Mouse (Mus musculus) kidney, postnatal 0 days (tissue): ENCODE data around the gene Gpr183. TPM values are rescaled to one million over a fixed set of nuclear protein-coding genes. Genes with fewer than 3 reads are reported as not detected.

Experiments
- ATAC-seq: fragments of 200-750 bp; cut with Nextera tagmentation; replicated peaks from 2 replicates; pipeline ENCODE4 v1.8.0; 2017; ENCODE audit warnings: low read depth, moderate number of reproducible peaks, moderate TSS enrichment, moderate library complexity; ENCODE audit not compliant: low FRiP score
- DNase-seq: peaks from one replicate; pipeline ENCODE4 v3.0.0-alpha.2; 2016; ENCODE audit warnings: low spot score
- H3K27ac ChIP-seq: fragments of 300-500 bp; sonication (generic); 2 replicates; pipeline ENCODE4 v1.5.1; 2014; ENCODE audit warnings: mild to moderate bottlenecking
- H3K27me3 ChIP-seq: fragments of 300-500 bp; sonication (generic); 2 replicates; pipeline ENCODE4 v1.6.1; 2014; ENCODE audit warnings: low read length, mixed read lengths; ENCODE audit not compliant: insufficient read depth
- H3K36me3 ChIP-seq: fragments of 300-500 bp; sonication (generic); 2 replicates; pipeline ENCODE4 v1.6.1; 2014; ENCODE audit warnings: low read length, mixed read lengths; ENCODE audit not compliant: insufficient read depth
- H3K4me1 ChIP-seq: fragments of 300-500 bp; sonication (generic); replicated peaks from 2 replicates; pipeline ENCODE4 v1.6.1; 2014; ENCODE audit warnings: antibody characterized with exemption, low read length, mixed read lengths; ENCODE audit not compliant: insufficient read depth
- H3K4me2 ChIP-seq: fragments of 300-500 bp; sonication (generic); 2 replicates; pipeline ENCODE4 v1.6.1; 2014; ENCODE audit warnings: mild to moderate bottlenecking, low read length, moderate library complexity, mixed read lengths
- H3K4me3 ChIP-seq: fragments of 300-500 bp; sonication (generic); replicated peaks from 2 replicates; pipeline ENCODE4 v1.5.1; 2014; ENCODE audit warnings: low read depth, low read length
- H3K9ac ChIP-seq: fragments of 300-500 bp; sonication (generic); 2 replicates; pipeline ENCODE4 v1.6.1; 2014; ENCODE audit warnings: low read depth, low read length
- H3K9me3 ChIP-seq: fragments of 300-500 bp; sonication (generic); replicated peaks from 2 replicates; pipeline ENCODE4 v1.6.1; 2016; ENCODE audit warnings: low read length, inconsistent platforms, mixed read lengths
- CTCF ChIP-seq: IDR thresholded peaks from 2 replicates; pipeline ENCODE4 v1.5.1; 2016; ENCODE audit warnings: antibody characterized with exemption, low read depth, mild to moderate bottlenecking, moderate library complexity
- WGBS: fragments of 180-500 bp; shearing (Covaris S2); extraction: QIAGEN DNeasy Blood & Tissue Kit; methylation state at CpG from one replicate; pipeline ENCODE4 v1.1.7; 2014; 5-methylcytosine and 5-hydroxymethylcytosine counted together
- polyA plus RNA-seq: library from polyadenylated mRNA; unstranded; fragments of >200 nt; fragmentation: Nextera tagmentation; extraction: Ambion mirVana; gene quantifications from 2 replicates; pipeline ENCODE4 v1.2.1, GENCODE M21; 2015

Gene Gpr183
- polyA plus RNA-seq, 1 experiment from 2014 or later, result 1.5 TPM

DNA sequence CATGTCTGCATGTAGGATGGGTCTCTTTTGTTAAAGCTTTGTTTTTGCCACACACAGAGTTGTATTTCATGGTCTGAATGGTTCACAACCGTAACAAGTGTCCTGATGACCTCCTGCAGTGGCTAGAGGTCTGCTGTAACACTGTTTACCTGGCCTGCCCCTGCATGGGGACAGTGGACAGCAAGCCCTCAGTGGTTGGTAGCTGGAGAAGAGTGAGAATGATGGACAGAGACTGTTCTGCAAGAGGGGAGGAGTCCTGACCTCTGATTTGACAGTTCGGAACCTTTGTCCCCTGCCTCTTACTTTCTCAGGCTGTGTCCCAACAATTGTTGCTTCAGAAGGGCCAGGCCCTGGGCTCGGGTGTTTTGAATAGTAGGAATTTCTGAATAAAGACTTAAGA lies 46.7 kb downstream of the Gpr183 start:
- H3K9ac ChIP-seq, result no peak overlapping the region
- H3K4me2 ChIP-seq, result no peak overlapping the region
- TF ChIP-seq CTCF, result no peak
- H3K36me3 ChIP-seq, result peaks cover 17% of the 10 kb centered on the region
- H3K4me1 ChIP-seq, result peaks cover 9% of the 10 kb centered on the region; the same call in 1 of the 2 replicates
- WGBS, result 81% methylated on average over 3 of the region's 3 CpGs
- ATAC-seq (no peak), DNase-seq (no peak)
- H3K9me3 ChIP-seq, result no peaks in the 10 kb centered on the region
- no peaks in the 10 kb centered on the region for H3K27me3 ChIP-seq
- H3K27ac ChIP-seq, result no peak overlapping the region
- H3K4me3 ChIP-seq, result no peak overlapping the region

DNA sequence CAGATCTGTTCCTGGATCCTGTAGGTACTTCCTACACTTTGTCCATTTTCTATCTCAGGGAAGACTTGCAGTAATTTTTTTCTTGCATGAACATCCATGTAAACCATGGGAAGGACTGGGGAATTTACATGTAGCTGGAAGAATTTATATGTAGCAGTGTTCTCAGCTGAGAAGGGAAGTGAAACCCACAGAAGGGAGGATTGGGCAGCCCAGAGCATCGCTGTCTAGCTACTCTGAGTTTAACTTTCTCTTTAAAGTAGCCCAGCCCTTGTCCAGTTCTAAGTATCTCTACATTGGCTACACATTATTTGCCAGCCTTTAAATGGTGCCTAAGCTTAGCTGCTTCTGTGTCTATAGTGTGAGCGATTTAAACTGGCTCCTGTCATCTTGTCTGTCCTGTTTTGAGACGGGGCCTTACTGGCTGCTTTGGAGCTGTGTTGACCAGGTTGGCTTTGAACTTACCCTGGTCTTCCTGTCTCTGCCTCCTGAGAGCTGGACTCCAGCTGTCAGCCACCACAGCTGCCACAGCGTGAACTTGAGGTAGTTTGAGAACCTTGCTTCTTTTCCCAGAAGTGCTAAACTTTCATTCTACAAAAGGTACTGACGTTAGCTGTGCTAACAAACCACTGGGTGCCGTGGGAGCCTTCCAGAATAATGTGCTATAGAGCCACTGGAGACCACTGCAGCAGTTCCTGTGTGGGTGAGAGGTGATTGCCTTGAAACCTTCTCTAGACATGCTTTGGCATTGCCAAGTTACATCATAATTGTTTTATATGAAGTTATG lies 48.5 kb downstream of the Gpr183 start:
- no peak for ATAC-seq
- Histone ChIP-seq H3K27ac (no peak overlapping the region), H3K9me3 (no peaks in the 10 kb centered on the region), H3K4me2 (no peak overlapping the region), H3K4me3 (no peak overlapping the region), H3K9ac (no peak overlapping the region), H3K27me3 (no peaks in the 10 kb centered on the region), H3K36me3 (peaks cover 25% of the 10 kb centered on the region), H3K4me1 (peaks cover 9% of the 10 kb centered on the region; the same call in 1 of the 2 replicates)
- DNase-seq, result no peak
- TF ChIP-seq CTCF, result no peak
- 87% methylated on average over 6 of the region's 6 CpGs for WGBS

- no peaks in the 10 kb centered on the region for H3K9me3 ChIP-seq
- H3K4me3 ChIP-seq, result no peak within 1 kb of the TSS
- no peak for DNase-seq
- WGBS, result 71% methylated on average over 8 of the region's 8 CpGs
- no peak for ATAC-seq
- no peaks in the 10 kb centered on the region for H3K27me3 ChIP-seq
- no peak within 1 kb of the TSS for H3K27ac ChIP-seq
- H3K4me2 ChIP-seq, result no peak within 1 kb of the TSS
- H3K4me1 ChIP-seq, result no peaks in the 10 kb centered on the region
- H3K36me3 ChIP-seq, result peaks cover 25% of the 10 kb centered on the region
- no peak within 1 kb of the TSS for H3K9ac ChIP-seq
- no peak for TF ChIP-seq CTCF
These were observed 49.4 kb downstream of the Gpr183 start, which contains the start of gene Gpr18 for GRCm38 (mm10) chr14:121915621-121916020. Gene Gpr18 (minus strand): TSS chr14:121915781.

DNA sequence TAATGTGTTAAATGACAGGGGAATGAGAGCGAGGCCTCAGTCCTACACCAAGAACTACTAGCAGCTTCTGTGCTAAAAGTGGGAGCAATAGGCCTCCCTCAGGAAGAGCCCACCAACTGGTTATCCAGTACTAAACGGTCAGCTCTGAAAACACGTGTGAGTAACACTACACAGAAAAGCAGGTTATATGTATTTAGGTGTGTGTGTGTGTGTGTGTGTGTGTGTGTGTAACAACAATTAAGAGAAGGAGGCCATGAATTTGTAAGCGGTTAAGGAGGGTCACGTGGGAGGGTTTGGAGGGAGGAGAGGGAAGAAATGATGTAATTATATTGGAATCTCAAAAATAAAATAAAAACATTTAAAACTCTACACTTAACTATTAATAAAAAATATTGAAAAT lies 49.9 kb downstream of the Gpr183 start:
- Histone ChIP-seq H3K4me3 (no peak overlapping the region), H3K27me3 (no peaks in the 10 kb centered on the region), H3K27ac (no peak overlapping the region), H3K9me3 (no peaks in the 10 kb centered on the region), H3K36me3 (peaks cover 25% of the 10 kb centered on the region), H3K4me1 (no peaks in the 10 kb centered on the region), H3K4me2 (no peak overlapping the region), H3K9ac (no peak overlapping the region)
- 88% methylated on average over 5 of the region's 5 CpGs for WGBS
- ATAC-seq (no peak), DNase-seq (no peak)
- no peak for TF ChIP-seq CTCF

GRCm38 (mm10) chr14:121912501-121912900 lies 52.5 kb downstream of the Gpr183 start:
- H3K4me2 ChIP-seq, result no peak overlapping the region
- H3K9ac ChIP-seq, result no peak overlapping the region
- no peaks in the 10 kb centered on the region for H3K27me3 ChIP-seq
- H3K4me3 ChIP-seq, result no peak overlapping the region
- DNase-seq (no peak), ATAC-seq (no peak)
- no peaks in the 10 kb centered on the region for H3K9me3 ChIP-seq
- no peak for TF ChIP-seq CTCF
- WGBS, result 91% methylated on average over 7 of the region's 7 CpGs
- H3K4me1 ChIP-seq, result no peaks in the 10 kb centered on the region
- H3K27ac ChIP-seq, result no peak overlapping the region
- peaks cover 30% of the 10 kb centered on the region for H3K36me3 ChIP-seq

- Histone ChIP-seq H3K36me3 (peaks cover 19% of the 10 kb centered on the region; the same call in 1 of the 2 replicates), H3K4me2 (no peak overlapping the region), H3K4me1 (no peaks in the 10 kb centered on the region), H3K9ac (no peak overlapping the region), H3K4me3 (no peak overlapping the region), H3K27me3 (no peaks in the 10 kb centered on the region), H3K9me3 (no peaks in the 10 kb centered on the region), H3K27ac (no peak overlapping the region)
- ATAC-seq, result no peak
- WGBS, result 97% methylated on average over 6 of the region's 6 CpGs
- no peak for TF ChIP-seq CTCF
- DNase-seq, result no peak
These were observed 55.1 kb downstream of the Gpr183 start for GRCm38 (mm10) chr14:121909868-121910267.
